Mouse (Mus musculus): ENCODE data around the gene Ston1.

Gene Ston1

DNA sequence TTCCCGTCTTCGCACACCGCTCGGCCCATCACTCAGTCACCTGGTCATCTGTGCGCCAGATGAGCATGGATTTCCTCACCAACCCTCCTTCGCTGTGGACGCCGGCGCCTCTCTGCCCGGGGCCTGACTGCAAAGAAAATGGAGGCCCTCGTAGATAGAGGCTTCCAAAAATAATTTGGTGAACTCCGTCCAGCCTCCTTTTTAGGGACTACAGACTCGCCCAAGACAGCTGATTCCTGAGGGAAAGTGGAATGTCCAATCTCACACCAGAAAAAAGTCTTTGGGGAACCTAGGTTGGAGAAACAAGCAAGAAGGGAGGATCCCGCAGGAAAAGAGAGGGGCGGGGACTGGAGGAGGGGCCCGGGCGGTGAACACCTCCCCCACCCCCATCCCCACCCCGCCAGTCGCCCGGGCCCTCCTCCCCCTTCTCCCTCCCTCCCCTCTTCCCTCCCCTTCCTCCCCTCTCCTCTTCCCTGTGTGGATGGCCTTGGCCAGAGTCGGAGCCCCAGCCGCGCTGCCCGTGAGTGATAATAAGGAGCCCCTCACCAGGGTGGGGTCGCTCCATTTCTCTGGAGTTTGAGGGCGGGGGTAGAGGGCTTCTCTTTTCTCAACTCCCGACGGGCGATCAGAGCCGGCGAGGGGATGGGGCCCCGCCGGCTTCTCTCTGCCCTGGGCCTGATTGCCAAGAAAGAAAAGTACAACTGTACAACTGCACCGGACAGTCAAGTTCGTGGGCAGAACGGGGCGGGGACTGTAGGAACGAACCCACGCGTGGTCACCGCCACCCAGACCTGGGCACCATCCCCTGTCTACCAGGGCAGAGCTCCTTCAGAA, at the start of gene Ston1:
Ston1 (plus strand) TSS at position 463 of the 834 bp plus-strand sequence.
- DNase-seq (ENCODE audit: low read depth in 2 of 2, low spot score in 2 of 2) = peak in 1 of 2 experiments; percentile 18

- no peak for DNase-seq (ENCODE audit: low read depth in 2 of 2, low spot score in 2 of 2)
Observed at GRCm38 (mm10) chr17:88549411-88550191, 47.9 kb upstream of the Ston1 start.

DNA sequence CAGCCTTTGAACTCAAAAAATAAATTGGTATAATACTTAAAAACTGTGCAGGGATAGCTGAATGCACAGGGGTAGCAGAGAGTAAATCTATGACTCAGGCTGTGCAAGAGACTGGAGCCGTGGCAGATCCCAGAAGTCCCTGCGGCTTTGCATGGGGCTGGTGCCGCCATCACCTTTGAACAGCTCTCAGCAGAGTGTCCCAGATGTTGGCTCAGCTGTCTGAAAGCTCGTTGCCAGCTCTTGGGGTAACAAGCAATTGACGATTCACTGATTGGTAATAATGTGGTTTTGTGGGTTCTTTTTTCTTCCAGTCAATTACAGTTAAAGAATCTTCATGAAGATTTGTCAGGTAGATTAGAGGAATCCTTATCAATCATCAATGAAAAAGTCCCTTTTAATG, 47.1 kb upstream of the Ston1 start:
- DNase-seq (ENCODE audit: low read depth in 2 of 2, low spot score in 2 of 2) = no peak

- DNase-seq (ENCODE audit: low read depth in 2 of 2, low spot score in 2 of 2) = no peak
Observed at GRCm38 (mm10) chr17:88550981-88551940, 46.2 kb upstream of the Ston1 start.

DNA sequence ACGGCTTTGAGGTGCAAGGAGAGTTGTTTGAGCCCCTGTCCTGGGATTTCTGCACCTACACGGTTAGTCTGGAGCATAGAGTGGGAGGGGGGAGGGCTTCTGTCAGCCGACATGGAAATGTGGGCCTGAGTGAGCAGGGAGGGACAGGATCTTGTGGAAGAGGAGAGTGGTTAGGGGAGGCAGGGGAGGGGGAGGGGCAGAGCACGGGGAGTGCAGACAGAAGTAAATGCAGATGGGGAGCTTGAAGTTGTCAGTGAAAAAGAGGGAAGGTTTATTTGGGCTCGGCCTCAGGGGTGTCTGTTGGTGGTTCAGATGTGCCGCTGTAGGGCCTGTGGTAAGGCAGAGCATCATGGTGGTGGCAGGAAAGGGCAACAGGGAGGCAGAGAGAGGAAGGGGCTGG, 44.9 kb upstream of the Ston1 start:
- DNase-seq (ENCODE audit: low read depth in 2 of 2, low spot score in 2 of 2) = no peak

GRCm38 (mm10) chr17:88553001-88553449, 44.5 kb upstream of the Ston1 start:
- no peak for DNase-seq (ENCODE audit: low read depth in 2 of 2, low spot score in 2 of 2)

DNA sequence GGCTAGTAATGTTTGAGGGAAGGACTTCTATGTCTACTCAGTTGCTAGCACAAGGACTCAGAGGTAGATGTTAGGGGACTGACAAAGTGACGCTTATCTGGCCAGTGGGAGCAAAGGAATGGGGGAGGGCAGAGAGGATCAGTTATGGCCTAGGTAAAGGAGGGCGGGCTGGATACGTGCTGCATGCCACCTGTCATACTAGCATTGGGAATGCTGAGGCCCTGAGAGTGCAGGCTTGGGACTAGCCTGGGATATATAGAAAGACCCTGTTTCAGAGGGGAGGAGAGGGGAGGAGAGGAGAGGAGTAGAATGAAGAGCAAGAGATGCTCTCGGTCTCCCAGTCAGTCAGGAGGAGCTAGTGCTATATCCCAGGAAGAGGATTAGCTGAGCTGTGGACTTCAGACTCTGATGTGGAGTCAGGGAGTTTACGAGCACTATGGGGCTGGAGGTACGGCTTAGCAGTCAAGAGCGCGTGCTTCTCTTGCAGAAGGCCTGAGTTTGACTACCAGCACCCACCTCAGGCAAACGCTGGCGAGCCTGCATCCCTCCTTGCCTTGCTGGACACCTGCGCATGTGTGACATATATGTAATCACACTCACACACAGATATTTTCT, 43.9 kb upstream of the Ston1 start:
- no peak for DNase-seq (ENCODE audit: low read depth in 2 of 2, low spot score in 2 of 2)

GRCm38 (mm10) chr17:88556176-88556575, 41.3 kb upstream of the Ston1 start:
- no peak for DNase-seq (ENCODE audit: low read depth in 2 of 2, low spot score in 2 of 2)

DNA sequence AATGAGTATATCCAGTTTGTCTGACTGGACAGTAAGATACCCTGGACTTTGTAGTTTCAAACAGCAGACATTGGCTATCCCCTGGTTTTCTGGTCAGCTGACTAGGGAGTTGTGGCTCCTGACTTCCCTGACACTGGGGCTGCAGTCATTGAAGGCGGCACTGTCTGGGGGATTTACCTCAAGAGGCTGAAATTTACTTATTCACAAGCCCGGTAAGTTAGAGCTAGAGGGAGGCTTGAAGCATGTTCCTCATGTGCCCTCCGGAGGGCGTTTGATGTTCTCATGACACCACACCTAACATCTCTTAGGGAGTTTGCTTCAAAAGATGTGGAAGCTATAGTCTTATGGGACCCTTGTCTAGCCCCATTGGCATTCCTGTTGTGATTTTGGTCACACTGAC, 40.8 kb upstream of the Ston1 start:
- no peak for DNase-seq (ENCODE audit: low read depth in 2 of 2, low spot score in 2 of 2)

GRCm38 (mm10) chr17:88558168-88558842, 39.2 kb upstream of the Ston1 start:
- DNase-seq (ENCODE audit: low read depth in 2 of 2, low spot score in 2 of 2) = no peak

GRCm38 (mm10) chr17:88563611-88564010, 33.9 kb upstream of the Ston1 start:
- no peak for DNase-seq (ENCODE audit: low read depth in 2 of 2, low spot score in 2 of 2)

DNA sequence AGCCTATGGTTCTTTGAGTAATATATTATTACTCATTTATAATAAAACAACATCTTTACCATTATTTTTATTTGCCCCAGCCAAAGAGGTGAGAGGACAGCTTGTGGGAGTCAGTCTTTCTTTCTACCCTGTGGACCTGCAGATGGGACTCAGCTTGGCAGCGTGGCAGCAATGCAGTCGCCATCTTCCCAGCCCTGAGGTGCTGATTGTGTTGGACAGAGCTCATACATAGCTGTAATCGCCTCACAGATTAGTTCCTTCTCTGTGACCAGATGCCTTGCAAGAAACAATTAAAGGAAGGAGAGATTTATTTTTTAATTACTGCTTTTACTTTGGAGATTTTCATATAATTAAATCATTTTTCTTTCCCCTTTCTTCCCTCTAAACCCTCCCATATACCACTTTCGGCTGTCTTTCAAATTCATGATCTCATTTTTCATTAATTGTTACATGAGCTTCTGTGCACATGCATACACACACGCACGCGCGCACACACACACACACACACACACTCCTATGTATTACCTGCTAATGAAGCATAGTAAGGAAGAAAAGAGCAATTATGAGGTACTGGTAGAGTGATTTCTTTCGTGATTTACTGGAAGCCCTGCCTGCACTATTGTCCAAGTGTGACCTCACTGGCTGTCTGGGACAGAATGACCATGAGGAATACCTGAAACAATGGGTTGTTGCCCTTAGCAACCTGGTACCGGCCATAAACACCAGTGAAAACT, 27.5 kb upstream of the Ston1 start:
- DNase-seq (ENCODE audit: low read depth in 2 of 2, low spot score in 2 of 2) = no peak

- DNase-seq (ENCODE audit: low read depth in 2 of 2, low spot score in 2 of 2) = no peak
Observed at GRCm38 (mm10) chr17:88570784-88571183, 26.7 kb upstream of the Ston1 start.

DNA sequence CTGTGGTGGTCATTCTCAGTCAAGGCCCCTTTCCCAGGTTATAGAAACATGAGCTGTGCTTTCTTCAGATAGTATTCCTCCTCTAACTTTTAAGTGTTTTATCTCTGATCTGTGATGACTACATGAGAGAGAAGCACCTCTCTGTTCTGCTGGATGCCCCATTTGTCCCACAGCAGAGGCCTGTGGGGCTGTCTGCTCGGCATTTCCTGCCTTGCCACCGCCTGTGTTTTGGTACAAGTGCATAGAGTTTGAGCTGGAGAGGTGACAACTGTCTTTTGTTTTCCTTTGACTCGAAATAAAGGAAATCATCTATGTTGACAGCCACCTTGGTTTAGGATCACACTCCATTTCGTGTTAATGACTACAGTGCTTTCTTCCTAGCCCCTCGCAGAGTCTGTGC, 22.7 kb upstream of the Ston1 start:
- no peak for DNase-seq (ENCODE audit: low read depth in 2 of 2, low spot score in 2 of 2)

GRCm38 (mm10) chr17:88578522-88579242, 18.8 kb upstream of the Ston1 start:
- DNase-seq (ENCODE audit: low read depth in 2 of 2, low spot score in 2 of 2) = no peak

DNA sequence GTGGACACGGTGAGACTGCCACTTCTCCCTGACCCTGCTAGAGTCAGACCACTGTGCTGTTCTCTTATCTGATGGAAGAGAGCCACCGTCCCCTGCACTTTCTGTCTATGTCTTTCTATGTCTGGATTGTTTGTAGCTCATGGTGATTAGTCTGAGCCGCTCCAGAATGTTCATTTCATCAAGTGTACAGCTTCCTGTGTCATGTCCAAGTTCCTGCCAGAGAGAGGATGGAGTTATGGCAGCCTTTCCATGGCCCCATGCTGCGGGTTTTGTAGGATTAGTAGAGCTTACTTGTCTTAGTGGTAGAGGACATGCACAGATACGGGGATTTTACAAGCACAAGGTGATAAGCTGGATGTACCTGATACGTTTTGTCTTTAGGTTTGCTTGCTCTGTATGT, 16.9 kb upstream of the Ston1 start:
- DNase-seq (ENCODE audit: low read depth in 2 of 2, low spot score in 2 of 2) = no peak

DNA sequence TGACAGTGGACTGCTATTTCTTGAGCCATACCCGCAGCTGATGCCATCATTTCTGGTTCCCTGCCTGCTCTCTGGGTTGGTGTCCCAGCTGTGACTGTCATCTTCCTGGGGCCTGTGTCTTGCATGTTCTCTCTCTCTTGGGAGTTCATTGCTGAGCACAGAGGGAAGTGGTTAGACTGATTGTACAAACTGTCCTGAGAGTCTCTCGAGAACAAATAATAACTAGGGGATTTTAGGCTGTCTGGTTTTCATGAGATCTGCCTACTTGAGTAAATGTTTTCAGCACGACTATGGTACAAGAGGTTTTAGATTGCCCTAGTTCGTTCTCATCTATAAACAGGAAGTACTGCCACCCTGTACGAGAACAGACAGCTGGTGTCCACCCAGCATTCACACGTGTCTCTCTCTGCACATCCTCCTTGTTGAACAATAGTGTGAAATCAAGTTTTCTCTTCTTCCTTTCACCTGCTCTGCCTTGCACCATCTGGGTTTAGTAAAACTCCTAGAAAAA, 15.9 kb upstream of the Ston1 start:
- DNase-seq (ENCODE audit: low read depth in 2 of 2, low spot score in 2 of 2) = no peak

GRCm38 (mm10) chr17:88582999-88583398, 14.5 kb upstream of the Ston1 start:
- DNase-seq (ENCODE audit: low read depth in 2 of 2, low spot score in 2 of 2) = no peak

DNA sequence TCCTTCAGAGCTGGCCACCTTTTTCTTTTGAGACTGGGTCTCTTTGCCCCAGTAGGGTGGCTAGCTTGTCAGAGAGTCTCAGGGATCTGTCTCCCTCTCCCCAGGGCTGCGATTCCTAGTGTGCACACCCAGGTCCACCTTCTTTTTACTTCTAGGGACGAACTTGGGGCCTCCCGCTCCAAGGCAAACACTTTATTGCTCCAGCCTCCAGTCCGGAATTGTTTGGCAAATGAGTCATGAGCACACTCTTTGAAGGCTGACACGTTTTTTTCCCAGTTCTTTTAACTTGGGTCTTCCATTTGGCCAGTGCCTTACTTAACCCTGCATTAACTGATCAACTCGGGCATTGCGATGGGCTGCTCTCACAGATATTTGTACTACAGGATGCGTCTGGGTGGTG, 14.1 kb upstream of the Ston1 start:
- DNase-seq (ENCODE audit: low read depth in 2 of 2, low spot score in 2 of 2) = no peak

All from CD8-positive naive resting alpha-beta T cell, adult 2 months (primary cell).